Mouse (Mus musculus) right cerebral cortex, postnatal 10 days (tissue): ENCODE data around the gene Nob1.

Source experiments
- DNase-seq, 2 experiments: peaks; one replicate each; pipeline ENCODE4 v3.0.0; 2021; ENCODE audit warnings: low spot score in 2 of 2

The Nob1 gene

DNA sequence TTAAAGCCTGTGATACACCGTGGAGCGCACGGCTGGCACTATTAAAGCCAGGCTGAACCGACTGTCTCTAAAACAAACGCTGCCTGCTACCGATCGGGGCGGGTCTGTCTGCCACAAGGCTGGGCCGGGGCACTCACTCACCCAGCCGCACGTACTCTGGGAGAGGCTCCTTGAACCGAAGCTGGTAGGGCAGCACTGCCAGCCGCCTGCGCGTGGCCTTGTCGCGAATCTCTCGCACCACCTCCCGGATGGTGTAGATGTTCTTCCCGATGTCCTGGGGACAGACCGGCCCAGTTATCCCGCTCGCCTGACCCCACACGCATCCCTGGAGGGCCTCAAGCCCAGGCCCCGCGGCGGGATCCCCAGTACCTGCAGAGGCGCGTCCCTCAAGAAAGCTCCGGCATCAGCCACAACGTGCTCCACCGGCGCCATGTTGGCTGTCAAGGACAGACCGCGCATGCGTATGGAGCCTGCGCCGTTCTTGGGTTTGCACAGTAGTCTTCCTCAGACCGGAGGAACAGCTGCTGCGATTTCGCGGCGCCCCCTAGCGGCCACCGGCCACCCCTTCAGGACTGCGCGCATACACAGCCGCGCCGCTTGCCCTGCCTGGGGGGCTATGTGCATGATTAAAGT lies at the start of gene Nob1:
Nob1 (minus strand) TSS at position 455 of the 633 bp plus-strand sequence.
- DNase-seq, result peak; percentile 97

DNA sequence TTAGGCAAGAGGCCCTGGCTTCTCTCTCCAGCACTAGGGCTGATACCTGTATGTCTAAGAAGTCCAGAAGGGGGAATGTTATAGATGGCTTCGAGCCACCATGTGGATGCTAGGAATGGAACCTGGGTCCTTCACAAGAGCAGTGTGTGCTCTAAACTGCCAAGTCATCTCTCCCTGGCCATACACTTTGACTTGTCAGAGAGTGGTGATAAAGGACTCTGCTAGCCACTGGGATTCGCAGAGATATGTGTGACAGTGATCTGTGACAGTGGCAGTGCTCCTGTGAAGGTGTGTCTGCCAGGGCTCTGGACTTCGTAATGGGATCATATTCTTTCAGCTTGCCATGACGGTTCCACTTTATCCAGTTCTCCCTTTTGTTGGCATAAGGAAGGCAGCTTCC lies 48.5 kb upstream of the Nob1 start:
- no peak for DNase-seq

DNA sequence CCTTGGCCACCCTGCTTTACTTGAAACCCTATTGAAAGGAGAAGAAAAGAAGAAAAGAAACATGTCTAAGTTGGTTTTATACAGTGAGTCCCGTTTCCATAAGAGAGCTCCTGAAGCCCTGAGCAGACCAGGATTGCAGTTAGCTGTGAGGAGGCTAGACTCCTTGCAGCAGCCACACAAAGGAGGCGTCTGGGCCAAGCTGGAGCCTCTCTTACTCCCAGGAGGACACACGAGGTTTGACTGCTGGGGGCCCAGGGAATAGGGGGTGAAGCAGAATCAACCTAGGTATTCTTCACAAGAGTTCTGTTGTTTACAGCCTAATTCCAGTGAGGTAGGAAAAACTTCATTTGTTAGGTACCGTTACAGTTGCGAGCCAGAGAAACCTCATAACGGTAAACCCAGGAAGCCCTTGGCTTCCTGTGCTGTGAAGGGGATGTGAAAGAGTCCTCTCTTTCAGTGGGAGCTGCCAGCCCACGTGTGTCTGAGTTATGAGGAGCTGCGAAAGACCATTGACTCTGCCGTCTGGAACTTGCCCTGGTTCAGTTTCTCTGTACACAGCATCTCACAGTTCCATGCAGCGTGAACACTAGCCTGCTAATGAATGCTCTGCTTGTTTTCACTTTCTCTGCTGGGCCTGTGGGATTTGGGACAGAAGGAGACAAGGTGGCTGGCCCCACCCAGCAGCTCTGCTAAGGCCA lies 47.7 kb upstream of the Nob1 start:
- peak; percentile 44 to 59 for DNase-seq

DNA sequence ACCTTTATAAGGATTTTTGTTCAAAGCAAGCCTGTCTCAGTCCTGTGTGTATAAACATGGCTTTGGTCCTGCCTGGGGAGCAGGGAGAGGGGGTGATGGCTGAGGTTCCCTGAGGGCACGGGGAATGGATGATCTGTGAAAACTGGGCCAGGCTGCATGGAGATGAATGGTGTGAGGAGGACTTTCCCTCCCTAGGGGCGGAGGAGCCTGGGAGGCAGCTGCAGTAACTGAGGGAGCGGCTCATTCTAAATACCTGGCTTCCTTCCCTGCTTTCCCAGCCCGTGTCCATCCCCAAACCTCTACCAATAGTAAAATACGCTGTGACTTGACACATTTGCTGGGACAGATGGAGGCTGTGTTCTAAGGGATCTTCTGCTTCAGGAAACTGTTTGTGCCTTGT lies 45.5 kb upstream of the Nob1 start:
- DNase-seq, result peak; percentile 31 to 42

DNA sequence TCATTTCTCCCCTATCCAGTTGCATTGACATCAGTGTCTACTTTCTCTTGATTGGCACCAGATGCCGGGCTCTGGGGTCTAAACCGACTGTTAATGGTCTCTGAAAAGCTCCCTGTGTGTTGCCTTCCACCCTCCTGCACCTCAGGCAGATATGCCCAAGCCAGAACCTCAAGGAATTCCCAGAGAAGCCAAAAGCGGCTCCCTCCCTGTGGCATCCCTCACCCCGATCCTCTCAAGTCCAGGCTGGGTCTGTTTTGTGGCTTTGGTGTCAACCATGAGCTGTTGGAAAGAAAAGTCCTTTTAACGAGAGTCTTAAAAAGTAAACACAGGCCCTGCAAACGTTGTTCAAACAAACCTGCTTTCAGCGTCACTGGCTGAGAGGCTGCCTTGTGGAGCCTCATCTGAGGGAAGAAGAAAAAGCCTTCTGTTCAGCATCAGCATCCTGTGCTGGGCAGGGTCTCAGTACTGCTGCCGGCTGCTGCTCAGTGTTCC lies 44.0 kb upstream of the Nob1 start:
- peak in 1 of 2 experiments; percentile 32 for DNase-seq

DNA sequence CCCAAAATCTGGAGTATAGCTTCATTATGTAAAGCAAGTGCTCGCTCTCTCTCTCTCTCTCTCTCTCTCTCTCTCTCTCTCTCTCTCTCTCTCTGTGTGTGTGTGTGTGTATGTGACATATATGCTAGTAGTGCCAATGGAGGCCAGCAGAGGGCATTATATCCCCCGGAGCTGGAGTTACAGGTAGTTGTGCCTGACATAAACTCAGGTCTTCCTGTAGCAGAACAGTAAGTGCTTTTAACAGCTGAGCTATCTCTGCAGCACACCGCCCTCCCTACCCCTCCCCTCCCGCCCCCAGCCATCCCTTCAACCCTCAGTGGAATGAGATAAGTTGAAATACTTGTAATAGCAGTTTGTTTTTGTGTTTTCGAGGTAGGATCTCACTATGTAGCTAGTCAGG lies 41.8 kb upstream of the Nob1 start:
- DNase-seq, result no peak

DNA sequence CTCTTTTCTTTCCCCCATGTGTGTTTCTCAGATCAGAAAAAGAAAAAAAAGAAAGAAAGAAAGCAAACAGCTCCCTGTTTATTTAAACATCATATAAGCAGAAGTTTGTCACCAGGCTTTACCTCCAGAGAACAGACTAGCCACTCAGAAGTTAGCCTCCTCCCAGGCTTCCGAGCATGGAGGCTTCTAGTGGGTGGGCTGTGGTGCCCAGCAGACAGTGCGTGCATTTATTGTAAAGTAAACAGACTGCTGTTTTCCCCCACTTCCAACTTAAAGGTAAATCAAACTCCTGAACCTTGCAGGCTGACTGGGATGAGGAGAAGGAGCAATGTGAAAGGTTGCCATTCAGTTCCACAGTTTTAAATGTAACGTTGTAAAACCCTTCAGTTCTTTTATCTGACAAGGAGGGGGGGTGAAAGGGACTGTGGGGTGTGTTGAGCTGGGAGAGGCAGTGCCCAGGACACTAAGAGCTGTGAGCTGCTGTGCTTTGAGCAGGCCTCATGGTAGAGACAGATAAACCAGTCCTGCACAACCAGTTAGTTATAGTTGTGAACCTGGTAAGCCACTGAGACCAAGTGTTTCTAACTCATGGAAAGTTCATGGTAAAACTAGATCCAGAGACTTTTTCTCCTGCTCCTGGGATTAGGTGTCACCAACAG lies 40.6 kb upstream of the Nob1 start:
- no peak for DNase-seq

DNA sequence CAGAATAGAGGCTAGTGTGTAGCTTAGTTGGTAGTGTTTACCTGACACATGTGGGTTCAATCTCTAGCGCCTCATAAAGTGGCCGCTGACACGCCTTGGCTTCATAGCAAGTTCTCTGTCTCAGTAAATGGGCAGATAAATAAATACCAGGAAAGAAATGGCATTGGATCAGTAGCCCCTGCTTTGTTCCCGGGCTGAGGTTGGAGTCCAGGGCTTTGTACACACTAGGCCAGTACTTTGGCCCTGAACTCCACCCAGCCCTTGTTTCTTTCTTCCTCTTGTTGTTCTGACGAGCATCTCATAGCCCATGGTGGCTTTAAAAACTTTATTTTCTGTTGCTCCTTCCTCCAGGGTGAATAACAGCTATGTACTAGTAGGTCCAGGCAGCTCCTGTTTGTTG lies 37.6 kb upstream of the Nob1 start:
- DNase-seq, result no peak

DNA sequence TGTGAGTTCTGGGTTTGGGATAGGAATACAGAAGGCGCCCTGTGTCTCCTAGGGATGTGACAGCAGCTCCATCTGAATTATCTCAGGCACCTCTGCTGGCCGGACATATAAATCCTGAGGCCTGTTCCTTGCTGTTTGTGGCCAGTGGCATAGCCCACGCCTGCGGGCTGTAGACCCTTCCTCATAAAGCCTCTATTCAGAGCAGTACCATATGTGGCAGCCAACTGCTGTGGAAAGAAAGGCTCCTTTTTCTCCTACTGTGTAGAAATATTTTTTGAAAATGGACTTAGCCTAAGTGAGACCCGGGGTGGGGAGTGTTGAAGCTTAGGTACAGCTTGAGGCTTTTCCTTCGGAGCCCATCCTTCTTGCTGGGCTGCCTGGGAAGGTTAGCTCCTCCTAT lies 33.4 kb upstream of the Nob1 start:
- DNase-seq, result no peak

DNA sequence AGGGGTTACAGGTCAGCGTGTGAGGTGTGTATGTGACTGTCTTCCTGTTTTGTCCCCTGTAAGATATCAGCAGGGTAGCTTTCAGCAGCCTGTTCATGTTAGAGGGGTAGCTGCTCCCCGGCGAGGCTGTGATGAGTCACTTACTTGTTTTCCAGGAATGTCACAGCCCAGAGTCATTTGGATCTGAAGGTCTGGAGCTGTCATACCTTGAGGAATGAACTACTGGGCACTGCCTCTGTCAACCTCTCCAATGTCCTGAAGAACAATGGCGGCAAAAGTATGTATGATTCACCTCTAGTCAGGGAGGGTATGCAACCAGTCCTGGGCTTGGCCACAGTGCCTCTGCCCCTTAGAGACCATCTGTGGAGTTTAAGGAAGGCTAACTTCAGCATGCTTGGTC lies 32.9 kb upstream of the Nob1 start:
- no peak for DNase-seq

DNA sequence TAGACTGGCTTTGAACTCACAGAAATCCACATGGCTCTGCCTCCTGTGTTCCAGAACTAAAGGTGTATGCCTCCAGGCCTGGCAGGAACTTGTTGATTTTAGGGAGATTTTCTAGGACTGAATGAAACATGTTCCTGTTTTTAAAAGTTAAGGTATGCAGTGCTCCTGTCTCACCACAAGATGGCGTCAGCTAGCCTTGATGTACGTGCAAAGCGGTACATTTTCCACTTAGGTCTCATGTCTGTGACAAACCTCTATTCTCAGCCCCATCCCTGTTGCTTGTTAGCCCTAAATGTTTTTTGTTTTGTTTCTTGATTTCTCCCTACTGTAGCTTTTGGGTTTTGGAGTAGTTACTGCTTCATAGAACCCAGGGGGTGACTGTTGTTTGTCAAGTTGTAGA lies 30.4 kb upstream of the Nob1 start:
- peak; percentile 70 to 75 for DNase-seq

DNA sequence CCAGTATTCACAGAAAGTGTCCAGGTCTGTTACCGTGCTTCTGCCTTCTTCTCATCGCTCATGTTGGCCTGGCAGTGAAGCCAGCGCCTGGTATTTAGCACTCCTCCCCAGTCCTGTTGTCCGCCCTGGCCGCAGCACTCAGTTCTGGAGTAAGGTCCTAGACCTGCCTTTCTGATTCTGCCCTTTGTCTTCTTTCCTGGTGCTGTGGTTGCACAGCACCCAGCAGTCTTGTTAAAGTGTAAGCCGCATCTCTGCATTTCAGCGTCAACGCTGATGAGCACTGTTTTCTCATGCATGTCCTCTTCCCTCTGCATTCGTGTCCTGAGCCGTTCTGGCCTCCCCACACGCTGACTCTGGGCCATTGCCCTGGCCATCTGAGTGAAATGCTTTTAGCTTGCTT lies 28.5 kb upstream of the Nob1 start:
- no peak for DNase-seq

DNA sequence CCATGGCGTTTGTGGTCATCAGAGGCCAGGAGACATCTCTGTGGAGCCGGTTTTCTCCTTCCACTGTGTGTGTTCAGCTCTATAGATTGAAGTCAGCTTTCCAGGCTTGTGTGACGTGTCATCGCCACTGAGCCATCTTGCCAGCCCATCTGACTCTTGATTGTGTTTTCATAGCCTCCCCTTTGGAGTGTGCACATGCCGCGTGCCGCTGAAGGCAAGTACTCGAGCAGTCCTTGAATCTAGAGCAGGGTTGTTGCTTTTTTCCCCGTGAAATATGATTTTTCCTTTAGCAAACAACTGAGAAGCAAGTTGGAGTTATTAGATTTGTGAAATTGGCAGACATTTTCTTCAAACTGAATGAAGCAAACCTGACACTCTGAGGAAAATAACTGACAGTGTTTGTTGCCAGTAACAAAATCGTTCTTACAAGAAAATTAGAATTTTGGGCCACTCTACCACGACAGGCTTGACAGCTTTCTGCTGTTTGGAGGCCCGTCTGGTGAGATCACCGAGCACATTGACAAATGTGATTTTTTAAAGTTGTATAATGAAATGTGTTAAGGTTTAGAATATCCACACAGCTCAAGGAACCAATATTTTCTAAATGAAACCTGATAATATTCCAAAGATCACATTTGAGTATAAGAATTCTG lies 26.7 kb upstream of the Nob1 start:
- DNase-seq, result no peak

DNA sequence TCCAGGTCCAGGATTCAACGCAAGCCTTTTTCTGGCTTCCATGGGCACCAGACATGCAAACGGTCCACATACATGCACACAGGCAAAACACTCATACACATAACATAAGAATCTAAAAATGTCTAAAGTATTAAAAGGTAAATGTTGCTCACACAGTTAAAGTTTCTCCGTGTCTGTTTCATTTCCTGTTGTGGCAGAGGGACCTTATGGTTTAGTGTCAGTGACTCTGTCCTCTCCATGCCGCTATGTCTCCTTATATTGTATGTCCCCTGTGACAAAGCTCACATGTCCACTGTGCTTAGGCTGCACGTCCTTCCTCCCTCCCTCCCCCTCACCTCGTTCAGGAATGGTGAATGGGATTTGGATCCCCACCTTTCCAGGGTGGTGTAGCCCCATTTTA lies 24.8 kb upstream of the Nob1 start:
- no peak for DNase-seq

DNA sequence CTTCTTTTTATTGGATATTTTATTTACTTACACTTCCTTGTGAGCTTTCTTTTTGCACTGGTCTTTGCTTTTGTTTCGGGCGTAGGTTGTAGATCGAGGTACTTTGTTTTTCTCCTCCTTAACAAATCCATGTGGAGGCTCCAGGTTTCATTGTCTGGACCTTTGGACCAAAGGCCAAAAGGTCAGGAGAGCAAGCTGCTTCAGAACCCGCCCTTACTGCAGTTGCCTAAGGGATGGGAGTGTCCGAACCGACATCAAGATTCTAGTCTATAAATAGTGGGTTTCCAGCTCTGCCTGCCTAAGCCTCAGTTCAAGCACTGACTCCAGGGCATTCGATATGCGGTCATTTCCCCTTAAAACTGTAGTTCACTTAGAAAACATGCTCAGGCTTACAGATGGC lies 24.3 kb upstream of the Nob1 start:
- DNase-seq, result no peak

DNA sequence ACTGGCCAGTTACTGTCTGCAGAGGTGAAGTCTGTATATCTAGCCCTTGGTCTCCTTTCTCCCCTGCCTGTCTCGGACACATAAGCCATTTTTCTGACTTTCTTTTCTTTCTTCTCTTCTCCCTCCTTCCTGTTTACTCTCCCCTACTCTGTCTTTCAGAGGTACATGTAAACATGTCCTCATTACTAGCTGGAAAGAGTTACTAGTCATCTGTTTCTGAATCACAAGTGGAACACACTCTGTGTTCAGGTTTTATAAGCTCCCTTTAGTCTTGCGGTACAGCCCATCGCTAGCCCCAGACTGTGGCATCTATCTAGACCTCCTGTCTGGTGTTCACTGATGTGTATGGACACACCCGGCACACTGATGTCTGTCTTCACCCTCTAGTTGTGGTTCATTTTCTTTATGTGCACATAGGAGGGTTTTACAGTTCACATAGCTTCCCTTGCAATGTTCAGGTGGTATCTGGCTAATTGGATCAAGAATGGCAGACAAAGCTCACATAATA lies 23.6 kb upstream of the Nob1 start:
- no peak for DNase-seq

DNA sequence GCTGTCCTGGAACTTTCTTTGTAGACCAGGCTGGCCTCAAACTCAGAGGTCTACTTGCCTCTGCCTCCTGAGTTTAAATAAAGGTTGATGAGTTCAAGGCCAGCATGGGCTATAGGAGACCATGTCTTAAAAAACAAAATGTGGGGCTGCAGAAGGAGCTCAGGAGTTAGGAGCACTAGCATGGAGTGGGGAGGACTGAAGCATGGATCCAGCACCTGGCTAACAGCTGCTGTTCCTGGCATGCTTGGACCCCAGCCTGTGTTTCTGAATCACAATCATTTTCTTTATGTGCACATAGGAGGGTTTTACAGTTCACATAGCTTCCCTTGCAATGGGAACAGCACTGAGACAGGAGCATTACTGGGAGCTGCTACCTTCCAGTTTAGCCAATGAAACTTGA lies 22.9 kb upstream of the Nob1 start:
- no peak for DNase-seq

DNA sequence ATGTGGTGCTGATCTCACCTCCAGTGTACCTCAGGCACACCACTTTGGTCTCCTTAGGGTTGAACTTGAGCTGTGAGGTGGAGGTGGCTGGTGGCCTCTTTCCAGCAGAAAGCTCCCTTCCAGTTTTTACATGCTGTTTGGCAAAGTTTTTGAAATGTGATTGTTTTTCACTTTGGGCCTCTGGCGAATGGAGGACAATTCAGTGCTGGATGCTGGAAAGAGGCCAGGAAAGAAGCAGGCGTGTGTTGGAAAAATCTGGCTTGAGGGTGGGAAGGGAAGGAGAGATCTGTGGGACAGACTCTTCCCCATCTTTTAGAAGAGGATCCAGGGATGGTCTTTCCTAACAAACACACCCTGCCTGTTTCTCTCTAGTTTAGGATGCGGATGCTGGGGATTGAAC lies 19.8 kb upstream of the Nob1 start:
- DNase-seq, result no peak

DNA sequence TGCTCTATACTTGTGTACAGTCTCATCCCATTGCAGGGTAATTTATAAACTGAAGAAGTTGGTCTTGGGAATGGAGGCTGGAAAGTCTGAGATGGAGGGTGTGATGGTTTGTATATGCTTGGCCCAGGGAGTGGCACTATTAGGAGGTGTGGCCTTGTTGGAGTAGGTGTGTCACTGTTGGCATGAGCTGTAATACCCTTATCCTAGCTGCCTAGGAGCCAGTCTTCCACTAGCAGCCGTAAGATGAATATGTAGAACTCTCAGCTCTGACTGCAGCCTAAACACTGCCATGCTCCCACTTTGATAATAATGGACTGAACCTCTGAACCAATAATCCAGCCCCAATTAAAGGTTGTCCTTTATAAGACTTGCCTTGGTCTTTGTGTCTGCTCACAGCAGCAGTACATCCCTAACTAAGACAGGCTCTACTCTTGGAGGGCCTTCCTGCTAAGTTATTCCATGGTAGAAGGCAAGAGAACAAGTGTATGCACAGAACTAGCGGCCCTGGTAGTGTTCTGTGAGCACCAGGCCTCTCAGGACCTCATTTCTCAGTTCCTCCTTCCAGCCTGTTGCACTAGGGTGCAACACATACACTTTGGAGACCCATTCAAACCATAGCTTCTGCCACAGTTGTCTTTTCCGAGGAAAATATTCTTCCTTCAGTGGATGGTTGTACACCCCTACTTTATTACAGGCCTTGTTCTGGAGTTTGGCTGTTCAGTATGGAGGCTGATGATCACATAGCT lies 15.2 kb upstream of the Nob1 start:
- DNase-seq, result no peak

DNA sequence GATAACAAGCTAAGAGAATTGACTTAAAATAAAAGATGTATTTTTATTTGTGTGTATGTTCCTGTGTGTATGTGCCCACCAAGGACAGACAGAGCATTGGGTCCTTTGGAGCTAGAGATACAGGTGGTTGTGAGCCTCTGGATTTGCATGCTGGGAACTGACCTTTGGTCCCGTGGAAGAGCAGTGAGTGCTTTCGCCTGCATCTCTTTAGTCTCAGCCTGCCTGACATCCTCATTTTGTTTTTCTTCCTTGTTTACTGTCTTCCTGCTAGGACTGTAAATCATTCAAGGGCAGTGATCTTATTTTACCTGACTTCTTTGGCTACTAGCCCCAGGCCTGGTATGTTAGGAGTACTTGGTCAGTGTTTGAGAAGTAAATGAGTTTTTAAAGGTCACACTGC lies 12.9 kb upstream of the Nob1 start:
- no peak for DNase-seq

DNA sequence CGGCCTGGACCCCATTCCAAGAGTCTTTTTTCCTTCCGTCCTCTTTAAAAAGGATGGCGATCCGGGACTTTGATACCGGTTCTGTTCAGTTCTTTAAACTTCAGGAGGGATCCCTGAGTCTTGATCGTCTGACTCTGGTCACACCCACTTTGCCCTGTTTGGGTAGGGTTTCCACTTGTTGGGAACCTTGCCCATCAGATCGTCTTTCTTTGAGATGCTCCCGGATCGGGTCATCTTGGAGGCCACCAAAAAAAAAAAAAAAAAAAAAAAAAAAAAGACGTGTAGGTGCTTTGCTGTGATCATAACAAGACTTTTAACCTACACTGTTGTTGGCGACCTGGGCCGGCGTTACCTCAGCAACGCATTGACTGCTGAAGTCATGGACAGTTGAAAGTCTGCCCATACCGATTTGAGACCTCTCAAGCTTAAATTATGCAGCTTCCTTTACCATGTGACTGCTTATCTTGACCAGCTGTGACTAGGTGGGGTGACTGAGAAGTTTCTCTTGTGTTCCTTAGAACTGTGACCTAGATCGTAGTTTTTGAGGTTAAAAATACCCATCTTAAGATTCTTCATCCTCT lies 12.1 kb upstream of the Nob1 start:
- no peak for DNase-seq
